Comparison of ENCODE assay signal across 12 mouse cellular contexts in genomic region chr19:5108702-5109101, GRCm38 (mm10). TPM values are rescaled to one million over a fixed set of nuclear protein-coding genes. Genes with fewer than 3 reads are reported as not detected.
DNase-seq lines count a peak whose midpoint lies in the region; ATAC-seq lines count a peak whose summit lies in the region.
"Had no signal": no experiment of that assay in that cellular context is flagged by ENCODE, and none has a peak within 500 bp of the region (broad histone marks: within the 10 kb centered on the region; RNA-seq: fewer than 3 reads in every experiment).

No protein-coding gene starts in this region.

- no peak; the same call in 1 of the 2 replicates for ATAC-seq in intestine, embryonic 14.5 days (replicated peaks; ENCODE audit: low FRiP score, low TSS enrichment, low read depth)
- ATAC-seq in intestine, embryonic 16.5 days: no peak
- ATAC-seq in neural tube, embryonic 13.5 days (ENCODE audit: low read depth): no peak
- no peak for ATAC-seq in neural tube, embryonic 15.5 days (ENCODE audit: low FRiP score)

- H3K27me3 ChIP-seq in intestine, embryonic 14.5 days (replicated peaks; ENCODE audit: control insufficient read depth, insufficient read depth, low read length): no peaks in the 10 kb centered on the region
- H3K27me3 ChIP-seq in intestine, embryonic 16.5 days (replicated peaks; ENCODE audit: control insufficient read depth, insufficient read depth, low read length): no peaks in the 10 kb centered on the region
- H3K27me3 ChIP-seq in neural tube, embryonic 13.5 days: no peaks in the 10 kb centered on the region
- H3K27me3 ChIP-seq in neural tube, embryonic 15.5 days (replicated peaks): no peaks in the 10 kb centered on the region
- H3K27me3 ChIP-seq: forebrain, embryonic 12.5 days had no signal

- peaks cover 62% of the 10 kb centered on the region for H3K36me3 ChIP-seq in intestine, embryonic 14.5 days (ENCODE audit: control insufficient read depth, insufficient read depth, low read length)
- peaks cover 6% of the 10 kb centered on the region; the same call in 1 of the 2 replicates for H3K36me3 ChIP-seq in intestine, embryonic 16.5 days (ENCODE audit: control insufficient read depth, insufficient read depth, low read length)
- peaks cover 75% of the 10 kb centered on the region for H3K36me3 ChIP-seq in neural tube, embryonic 13.5 days
- H3K36me3 ChIP-seq in neural tube, embryonic 15.5 days: peaks cover 69% of the 10 kb centered on the region

- H3K9ac ChIP-seq in intestine, embryonic 14.5 days (ENCODE audit: low read length): 0 out of 2 replicates have a peak overlapping the region, but pooled peaks have one; percentile 16
- no peak overlapping the region for H3K9ac ChIP-seq in intestine, embryonic 16.5 days (ENCODE audit: low read depth, low read length)
- H3K9ac ChIP-seq in neural tube, embryonic 13.5 days: 0 out of 2 replicates have a peak overlapping the region, but pooled peaks have one; percentile 13
- no peak overlapping the region for H3K9ac ChIP-seq in neural tube, embryonic 15.5 days (replicated peaks)
- H3K9ac ChIP-seq: forebrain, embryonic 12.5 days had no signal

- DNase-seq in intestine, embryonic 14.5 days (ENCODE audit: low spot score): no peak
- DNase-seq in kidney, postnatal 10 days: peak; percentile 41
- no peak for DNase-seq in natural killer cell, adult 2 months (ENCODE audit: low spot score in 2 of 2)
- DNase-seq in left cerebral cortex, adult 18-20 months (ENCODE audit: low spot score in 2 of 2): no peak
- no peak for DNase-seq in cerebellum, adult 11 months

- peak overlapping the region; percentile 16; the same call in 1 of the 2 replicates for H3K27ac ChIP-seq in intestine, embryonic 14.5 days (ENCODE audit: low read depth)
- H3K27ac ChIP-seq in intestine, embryonic 16.5 days (ENCODE audit: low read length): no peak overlapping the region
- H3K27ac ChIP-seq in neural tube, embryonic 13.5 days (replicated peaks): no peak overlapping the region
- no peak overlapping the region for H3K27ac ChIP-seq in neural tube, embryonic 15.5 days (replicated peaks)
- H3K27ac ChIP-seq: forebrain, embryonic 12.5 days had no signal

- H3K9me3 ChIP-seq in intestine, embryonic 14.5 days (ENCODE audit: control insufficient read depth, low read length): no peaks in the 10 kb centered on the region
- no peaks in the 10 kb centered on the region for H3K9me3 ChIP-seq in intestine, embryonic 16.5 days (ENCODE audit: control insufficient read depth, low read length)
- H3K9me3 ChIP-seq in neural tube, embryonic 13.5 days: no peaks in the 10 kb centered on the region
- H3K9me3 ChIP-seq in neural tube, embryonic 15.5 days (replicated peaks): no peaks in the 10 kb centered on the region
- H3K9me3 ChIP-seq: forebrain, embryonic 12.5 days had no signal

- no peak overlapping the region for H3K4me3 ChIP-seq in intestine, embryonic 14.5 days (ENCODE audit: low read depth, low read length)
- no peak overlapping the region for H3K4me3 ChIP-seq in intestine, embryonic 16.5 days (ENCODE audit: low read length)
- no peak overlapping the region for H3K4me3 ChIP-seq in neural tube, embryonic 13.5 days
- no peak overlapping the region for H3K4me3 ChIP-seq in neural tube, embryonic 15.5 days (replicated peaks)
- H3K4me3 ChIP-seq: forebrain, embryonic 12.5 days; left cerebral cortex, adult 2 months had no signal

- H3K4me1 ChIP-seq in intestine, embryonic 14.5 days (replicated peaks; ENCODE audit: control insufficient read depth, insufficient read depth, low read length): peaks cover 17% of the 10 kb centered on the region
- peaks cover 20% of the 10 kb centered on the region for H3K4me1 ChIP-seq in intestine, embryonic 16.5 days (ENCODE audit: control insufficient read depth, insufficient read depth, low read length)
- H3K4me1 ChIP-seq in neural tube, embryonic 13.5 days (replicated peaks): peaks cover 24% of the 10 kb centered on the region
- H3K4me1 ChIP-seq in neural tube, embryonic 15.5 days: peaks cover 18% of the 10 kb centered on the region

- 36% methylated on average over 4 of the region's 4 CpGs for WGBS in intestine, embryonic 14.5 days
- WGBS in intestine, embryonic 16.5 days: 27% methylated on average over 4 of the region's 4 CpGs
- 49% methylated on average over 4 of the region's 4 CpGs for WGBS in neural tube, embryonic 13.5 days
- 65% methylated on average over 4 of the region's 4 CpGs for WGBS in neural tube, embryonic 15.5 days

- no peak overlapping the region for H3K4me2 ChIP-seq in intestine, embryonic 14.5 days (ENCODE audit: low read length)
- no peak overlapping the region for H3K4me2 ChIP-seq in intestine, embryonic 16.5 days (ENCODE audit: low read depth, low read length)
- no peak overlapping the region for H3K4me2 ChIP-seq in neural tube, embryonic 13.5 days
- H3K4me2 ChIP-seq in neural tube, embryonic 15.5 days: no peak overlapping the region
- H3K4me2 ChIP-seq: forebrain, embryonic 12.5 days had no signal

RNA-seq across cellular contexts. Expression of gene Rab1b, which starts 1.8 kb away (rescaled TPM):
- polyA plus RNA-seq in intestine, embryonic 14.5 days (2014; fragmentation: Nextera tagmentation; extraction: Ambion mirVana): 246 and 252 TPM in 2 replicates
- 241 and 244 TPM in 2 replicates for polyA plus RNA-seq in intestine, embryonic 16.5 days (2015; fragmentation: Nextera tagmentation; extraction: Ambion mirVana)
- 211 and 234 TPM in 2 replicates for polyA plus RNA-seq in neural tube, embryonic 13.5 days (2015; fragmentation: Nextera tagmentation; extraction: Ambion mirVana)
- polyA plus RNA-seq in neural tube, embryonic 15.5 days (2015; fragmentation: Nextera tagmentation; extraction: Ambion mirVana): 205 and 218 TPM in 2 replicates
- total RNA-seq in left cerebral cortex, adult 18-20 months (2021): 100 to 1,000 TPM; 157 to 165 TPM

RNA-seq across cellular contexts. Expression of gene Klc2, which starts 9.7 kb away (rescaled TPM):
- polyA plus RNA-seq in intestine, embryonic 14.5 days (2014; fragmentation: Nextera tagmentation; extraction: Ambion mirVana): 16.8 and 19.0 TPM in 2 replicates
- 12.7 and 13.6 TPM in 2 replicates for polyA plus RNA-seq in intestine, embryonic 16.5 days (2015; fragmentation: Nextera tagmentation; extraction: Ambion mirVana)
- polyA plus RNA-seq in neural tube, embryonic 13.5 days (2015; fragmentation: Nextera tagmentation; extraction: Ambion mirVana): 73.7 and 80.2 TPM in 2 replicates
- 82.4 and 94.5 TPM in 2 replicates for polyA plus RNA-seq in neural tube, embryonic 15.5 days (2015; fragmentation: Nextera tagmentation; extraction: Ambion mirVana)
- total RNA-seq in left cerebral cortex, adult 18-20 months (2021): 100 to 1,000 TPM; 261 to 289 TPM

RNA-seq across cellular contexts. Expression of gene Cnih2, which starts 10.4 kb away (rescaled TPM):
- 22.3 and 22.9 TPM in 2 replicates for polyA plus RNA-seq in intestine, embryonic 14.5 days (2014; fragmentation: Nextera tagmentation; extraction: Ambion mirVana)
- polyA plus RNA-seq in intestine, embryonic 16.5 days (2015; fragmentation: Nextera tagmentation; extraction: Ambion mirVana): 8.1 and 8.3 TPM in 2 replicates
- polyA plus RNA-seq in neural tube, embryonic 13.5 days (2015; fragmentation: Nextera tagmentation; extraction: Ambion mirVana): 267 and 318 TPM in 2 replicates
- polyA plus RNA-seq in neural tube, embryonic 15.5 days (2015; fragmentation: Nextera tagmentation; extraction: Ambion mirVana): 294 and 369 TPM in 2 replicates
- 100 to 1,000 TPM; 215 to 221 TPM for total RNA-seq in left cerebral cortex, adult 18-20 months (2021)
- total RNA-seq: gastrocnemius, adult 8-10 months; megakaryocyte, adult 5-6 weeks had no signal

RNA-seq across cellular contexts. Expression of gene Yif1a, which starts 20.4 kb away (rescaled TPM):
- polyA plus RNA-seq in intestine, embryonic 14.5 days (2014; fragmentation: Nextera tagmentation; extraction: Ambion mirVana): 111 and 114 TPM in 2 replicates
- 155 and 176 TPM in 2 replicates for polyA plus RNA-seq in intestine, embryonic 16.5 days (2015; fragmentation: Nextera tagmentation; extraction: Ambion mirVana)
- polyA plus RNA-seq in neural tube, embryonic 13.5 days (2015; fragmentation: Nextera tagmentation; extraction: Ambion mirVana): 51.3 and 67.5 TPM in 2 replicates
- polyA plus RNA-seq in neural tube, embryonic 15.5 days (2015; fragmentation: Nextera tagmentation; extraction: Ambion mirVana): 56.8 and 66.1 TPM in 2 replicates
- total RNA-seq in left cerebral cortex, adult 18-20 months (2021): 10 to 100 TPM; 21.6 to 25.5 TPM

RNA-seq across cellular contexts. Expression of gene Tmem151a, which starts 23.4 kb away (rescaled TPM):
- 7.1 and 8.2 TPM in 2 replicates for polyA plus RNA-seq in intestine, embryonic 14.5 days (2014; fragmentation: Nextera tagmentation; extraction: Ambion mirVana)
- 4.7 and 5.1 TPM in 2 replicates for polyA plus RNA-seq in intestine, embryonic 16.5 days (2015; fragmentation: Nextera tagmentation; extraction: Ambion mirVana)
- polyA plus RNA-seq in neural tube, embryonic 13.5 days (2015; fragmentation: Nextera tagmentation; extraction: Ambion mirVana): 8.4 and 10.1 TPM in 2 replicates
- polyA plus RNA-seq in neural tube, embryonic 15.5 days (2015; fragmentation: Nextera tagmentation; extraction: Ambion mirVana): 29.7 and 38.5 TPM in 2 replicates
- total RNA-seq in left cerebral cortex, adult 18-20 months (2021): 100 to 1,000 TPM; 146 to 149 TPM
- total RNA-seq: megakaryocyte, adult 5-6 weeks had no signal

Comparison
In these comparisons a context has a peak if more than half of its experiments do, and no peak if none do; other contexts are left out.
1. H3K9ac ChIP-seq: peak in intestine, embryonic 14.5 days (single experiment) and neural tube, embryonic 13.5 days (single experiment); none in intestine, embryonic 16.5 days (single experiment) and neural tube, embryonic 15.5 days (single experiment).
2. RNA of gene Cnih2, which starts 10.4 kb away (polyA plus RNA-seq): 294 to 369 TPM in neural tube, embryonic 15.5 days and 267 to 318 TPM in neural tube, embryonic 13.5 days; 22.3 to 22.9 TPM in intestine, embryonic 14.5 days and 8.1 to 8.3 TPM in intestine, embryonic 16.5 days; every median in the first group is over 10 times any median in the second.